Mouse (Mus musculus) liver, adult 2 months (tissue): ENCODE measurements at regions not wholly inside any gene's neighbourhood (a gene's known extent, or its start where the extent isn't known, plus 50 kb on each side); places are given as distances from the start of the nearest gene placed in this dataset.

ENCODE experiments used
- CTCF ChIP-seq: fragments of 200-500 bp; IDR thresholded peaks from 2 replicates; pipeline ENCODE4 v1.5.1; 2011; ENCODE audit warnings: low read depth, low read length, control low read depth
- POLR2A ChIP-seq: fragments of 200-500 bp; IDR thresholded peaks from 2 replicates; pipeline ENCODE4 v1.6.1; 2011; ENCODE audit warnings: low read length, control low read depth; ENCODE audit not compliant: insufficient read depth; ENCODE audit errors: extremely low read depth

- TF ChIP-seq POLR2A (no peak), CTCF (no peak)
Measured at GRCm38 (mm10) chr4:131119621-131120020, 175.4 kb downstream of the Matn1 start.
